Mouse (Mus musculus) mesoderm, embryonic 11.5 days (tissue): ENCODE results near the gene Ptrhd1.
A peak's percentile ranks its signal among the peaks of the same experiment; 100 is the strongest.

Experiments used
- DNase-seq: peaks from one replicate; pipeline ENCODE4 v3.0.0-alpha.2; 2012; ENCODE audit warnings: low read depth, low spot score

Ptrhd1 gene

DNA sequence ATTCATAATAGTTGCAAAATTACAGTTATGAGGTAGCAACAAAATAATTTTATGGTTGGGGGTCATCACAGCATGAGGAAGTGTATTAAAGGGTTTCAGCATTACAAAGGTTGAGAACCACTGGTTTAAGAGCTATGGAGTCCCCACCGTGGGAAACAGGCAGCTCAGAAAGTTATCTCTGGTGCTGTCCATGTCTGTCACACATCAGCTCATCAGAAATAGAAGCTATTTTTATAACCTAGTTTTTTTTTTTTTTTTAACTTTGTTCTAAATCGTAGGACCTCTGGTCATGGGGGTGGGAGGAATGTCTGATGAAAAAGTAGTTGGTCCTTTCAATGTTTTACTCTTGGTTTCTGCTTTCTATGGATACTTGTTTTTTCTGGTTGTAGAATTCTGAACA, 10.0 kb downstream of the Ptrhd1 start:
- DNase-seq, result no peak

DNA sequence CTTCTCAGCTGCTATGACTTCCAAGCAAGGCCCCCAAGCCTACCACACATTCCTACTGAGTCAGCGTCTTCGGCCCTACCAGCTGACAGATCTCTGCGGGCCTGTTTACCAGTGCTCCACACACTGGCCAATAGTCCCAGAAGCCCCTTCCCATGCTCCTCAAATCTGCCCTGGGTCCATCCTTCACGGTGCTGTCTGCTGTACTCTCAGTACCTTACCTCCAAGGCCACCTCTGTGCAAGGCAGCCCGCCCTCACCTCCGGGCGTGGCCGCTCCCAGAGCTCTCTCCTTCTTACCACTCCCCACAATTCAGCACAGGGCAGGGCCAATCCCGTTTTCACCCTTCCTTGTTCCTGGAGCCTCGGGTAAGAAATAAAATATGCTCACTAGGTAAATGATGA, 11.9 kb downstream of the Ptrhd1 start:
- DNase-seq, result no peak

DNA sequence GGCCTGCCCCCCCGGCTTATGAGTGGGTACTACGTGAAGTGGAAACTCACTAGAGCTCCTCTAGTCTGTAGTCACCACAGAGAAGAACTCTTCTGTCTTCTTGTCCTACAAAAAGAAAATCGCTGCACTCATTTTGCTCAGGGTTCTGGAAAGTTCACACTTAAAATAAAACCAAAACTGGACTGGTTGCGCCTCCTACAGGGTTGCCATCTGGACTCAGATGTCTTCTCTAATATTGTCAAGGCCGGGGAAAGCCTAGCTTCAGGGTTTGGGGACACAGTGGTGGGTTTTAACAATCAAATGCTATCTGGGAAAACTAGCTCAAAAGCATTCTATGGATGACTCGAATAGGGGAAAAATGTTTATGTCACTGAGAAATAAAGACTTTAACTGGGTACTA, 16.0 kb downstream of the Ptrhd1 start:
- no peak for DNase-seq

DNA sequence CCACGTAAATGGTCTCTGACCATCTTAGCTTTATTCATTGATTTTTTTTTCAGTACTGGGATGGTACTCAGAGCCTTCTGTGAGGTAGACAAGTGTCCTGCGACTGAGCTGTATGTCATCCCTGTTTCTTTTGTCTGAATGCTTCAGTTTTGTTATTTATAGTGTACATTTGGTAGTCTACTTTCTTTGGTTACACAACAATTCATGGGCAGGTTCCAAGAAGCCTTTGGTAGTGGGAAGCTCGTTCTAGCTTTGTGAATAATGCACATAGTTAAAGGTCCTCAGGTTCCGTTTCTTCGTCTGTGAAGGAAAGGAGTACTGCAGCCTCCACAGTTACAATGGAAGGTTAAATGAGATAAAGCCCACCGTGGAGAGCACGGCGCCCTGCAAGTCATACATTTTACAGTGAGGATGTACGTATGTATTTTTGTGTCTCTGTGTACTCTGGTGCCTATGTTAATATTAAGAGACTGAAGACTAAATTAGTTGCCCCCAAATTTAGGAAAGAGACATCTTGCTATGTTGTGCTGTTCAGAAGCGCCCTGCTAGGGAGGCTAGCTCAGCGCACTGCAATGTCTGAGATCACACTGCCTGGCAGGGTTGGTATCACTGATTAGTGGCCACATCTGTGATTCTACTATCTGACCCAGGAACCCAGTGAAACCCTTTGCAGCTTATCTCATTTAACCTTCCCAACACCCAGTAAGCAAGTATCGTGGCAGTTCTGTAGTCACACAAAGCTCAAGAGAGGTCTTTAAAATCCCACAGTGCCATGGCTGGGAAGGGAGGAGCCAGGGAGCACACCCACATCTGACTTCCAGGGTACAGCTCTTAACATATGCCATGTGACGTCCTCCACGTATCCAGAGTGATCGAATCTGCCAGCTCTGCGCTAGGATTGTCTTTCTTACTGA, 19.2 kb downstream of the Ptrhd1 start:
- DNase-seq, result no peak

DNA sequence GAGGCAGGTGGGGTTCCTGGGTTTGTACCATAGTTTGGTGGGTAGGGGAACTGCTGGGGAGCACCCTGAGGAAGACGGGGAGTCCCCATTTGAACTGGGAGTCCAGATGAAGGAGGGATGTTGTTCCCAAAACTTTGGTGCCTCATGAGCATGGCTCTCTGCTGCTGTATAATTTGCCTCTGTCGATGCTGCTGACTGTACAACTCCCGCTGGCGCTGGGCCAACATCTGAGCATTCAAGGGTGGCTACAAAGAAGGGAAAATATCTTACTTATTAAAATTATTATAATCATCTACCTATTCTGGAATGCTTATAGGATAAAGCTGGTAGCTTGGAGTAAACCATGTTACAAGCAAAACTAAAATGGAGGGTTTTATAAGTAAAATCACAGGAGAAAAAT, 33.9 kb downstream of the Ptrhd1 start:
- DNase-seq, result no peak

DNA sequence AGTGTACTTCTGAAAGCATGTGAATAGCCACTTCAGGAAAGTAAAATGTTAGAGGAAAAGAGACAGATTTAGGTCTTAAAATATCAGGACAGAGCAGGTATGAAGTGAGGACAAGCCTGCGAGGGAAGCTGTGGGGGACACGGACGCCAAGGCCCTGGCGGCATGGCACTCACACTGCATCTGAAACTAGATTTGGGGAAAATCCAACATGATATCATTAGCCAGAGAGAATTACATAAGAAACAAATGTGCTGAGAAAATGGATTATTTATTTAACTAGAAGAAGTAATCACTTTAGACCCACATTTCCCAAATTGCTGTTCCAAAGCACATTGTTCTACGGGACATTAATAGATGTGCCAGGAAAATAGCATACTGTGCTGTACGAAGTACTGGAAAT, 37.3 kb downstream of the Ptrhd1 start:
- DNase-seq, result no peak

DNA sequence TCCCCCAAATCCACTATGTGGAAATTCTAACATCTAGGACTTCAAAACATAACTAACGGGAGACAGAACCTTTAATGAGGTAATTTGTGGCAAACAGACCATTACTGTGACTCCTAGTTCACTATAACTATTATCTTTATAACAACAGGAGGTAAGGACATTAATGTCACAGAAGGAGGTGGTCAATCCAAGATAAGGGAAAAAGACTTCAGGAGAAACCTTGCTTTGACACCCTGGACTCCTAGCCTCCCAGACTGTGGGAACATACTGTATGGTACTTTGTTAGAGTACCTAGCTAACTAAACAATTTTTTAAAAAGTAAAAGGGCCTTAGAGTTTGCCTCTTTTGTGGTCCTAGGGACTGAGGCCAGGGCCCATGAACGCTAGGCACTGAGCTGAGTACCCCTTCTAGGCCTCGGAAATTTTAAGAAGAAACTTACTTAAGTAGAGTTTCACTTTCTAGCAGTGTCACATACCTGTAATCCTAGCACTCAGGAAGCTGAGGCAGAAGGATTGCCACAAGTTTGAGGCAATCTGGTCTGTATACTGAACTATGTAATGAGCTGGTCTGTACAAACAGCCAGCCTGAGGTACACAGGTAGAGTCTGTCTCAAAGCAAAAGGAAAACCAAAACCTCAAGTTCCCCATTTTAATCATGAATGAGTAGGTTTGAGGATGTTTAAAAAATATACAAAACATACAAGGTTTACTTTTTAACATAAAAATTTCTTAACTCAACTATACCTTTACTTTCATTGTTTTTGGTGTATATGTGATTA, 45.3 kb downstream of the Ptrhd1 start:
- no peak for DNase-seq

DNA sequence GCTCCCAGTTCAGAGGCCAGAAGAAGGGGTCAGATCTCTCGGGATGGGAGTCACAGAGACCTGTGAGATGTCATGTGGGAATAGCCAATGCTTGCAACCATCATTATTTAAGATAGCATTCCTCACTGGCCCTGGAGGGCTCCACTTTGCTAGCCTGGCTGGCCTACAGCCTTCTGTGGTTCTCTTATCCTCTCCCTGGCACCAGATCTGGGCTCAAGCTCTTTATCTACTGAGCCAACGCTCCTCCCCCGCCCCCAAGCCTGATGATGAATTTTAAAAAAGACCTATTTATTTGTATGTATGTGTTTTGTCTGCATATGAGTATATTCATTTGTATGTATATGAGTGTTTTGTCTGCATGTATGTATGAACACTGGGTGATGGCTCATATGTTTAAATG, 46.1 kb downstream of the Ptrhd1 start:
- no peak for DNase-seq

DNA sequence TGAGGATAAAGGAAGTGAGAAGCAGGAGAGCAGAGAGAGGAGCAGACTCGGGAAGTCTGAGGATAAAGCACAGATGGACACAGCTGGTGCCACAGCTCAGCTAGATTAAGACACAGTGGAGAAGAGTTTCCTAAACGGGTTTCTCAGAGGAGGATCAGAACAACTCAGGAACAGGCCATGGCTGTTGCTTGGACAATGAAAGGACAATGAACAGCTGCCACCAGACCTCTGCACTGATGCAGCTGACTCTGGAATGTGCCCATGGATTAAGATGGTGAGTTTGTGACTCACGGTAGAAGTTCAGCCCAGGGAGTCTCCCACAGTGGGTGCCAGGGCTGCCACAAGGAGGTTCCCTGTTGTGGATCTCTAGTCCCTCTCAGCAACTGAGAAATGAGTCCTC, 51.4 kb downstream of the Ptrhd1 start:
- peak; percentile 16 for DNase-seq
